Mouse (Mus musculus) bone marrow, adult 2 months (tissue): Measurements from ENCODE around the gene Smg1.

Source experiments
- CTCF ChIP-seq: fragments of 200-500 bp; IDR thresholded peaks from 2 replicates; pipeline ENCODE4 v1.5.1; 2011; ENCODE audit warnings: low read length, control low read depth; ENCODE audit not compliant: control insufficient read depth, insufficient read depth
- POLR2A ChIP-seq: fragments of 200-500 bp; IDR thresholded peaks from 2 replicates; pipeline ENCODE4 v1.6.1; 2011; ENCODE audit warnings: low read depth, mild to moderate bottlenecking, control low read depth, low read length, borderline replicate concordance; ENCODE audit not compliant: control insufficient read depth

DNA sequence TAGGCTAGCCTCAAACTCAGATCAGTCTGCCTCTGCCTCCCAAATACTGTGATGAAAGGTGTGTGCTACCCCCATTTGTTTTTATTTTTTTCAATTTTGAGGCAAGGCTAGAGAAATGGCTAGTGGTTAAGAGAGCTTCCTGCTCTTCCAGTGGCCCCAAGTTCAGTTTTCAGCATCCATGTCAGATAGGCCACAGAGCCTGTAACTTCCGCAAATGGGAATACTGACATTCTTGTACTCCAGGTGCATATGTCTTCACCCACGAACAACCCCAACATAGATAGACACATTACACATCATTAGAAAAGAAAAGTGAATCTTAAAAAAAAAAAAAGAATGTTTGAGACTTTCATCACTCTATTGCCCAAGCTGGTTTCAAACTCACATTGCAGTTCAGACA is 6.1 kb upstream of the Smg1 start:
- TF ChIP-seq CTCF (no peak), POLR2A (no peak)
